Mouse (Mus musculus): ENCODE data around the gene Ankrd40.

GRCm38 (mm10) chr11:94317014-94317413, 10.8 kb upstream of the Ankrd40 start:
- TF ChIP-seq CTCF (IDR thresholded peaks at IDR 0.05; ENCODE audit: control insufficient read depth, insufficient read depth, low read length) (no peak), POLR2A (IDR thresholded peaks at IDR 0.05; ENCODE audit: borderline replicate concordance, control insufficient read depth, low read depth, low read length) (no peak)

Data from bone marrow, adult 2 months (tissue).